Mouse (Mus musculus) brown adipose tissue, adult 24 weeks (tissue): ENCODE measurements around the gene Eno2. TPM values are rescaled to one million over a fixed set of nuclear protein-coding genes. Genes with fewer than 3 reads are reported as not detected.
A peak's percentile ranks its signal among the peaks of the same experiment; 100 is the strongest.
"Not testable (repeated sequence)": the region's sequence is repeated elsewhere in the genome, so short reads cannot be mapped to it uniquely, and the experiment has no call there.

Source experiments
- H3K27ac ChIP-seq: fragments of 200-500 bp; replicated peaks from 2 replicates; pipeline ENCODE4 v1.5.1; 2012; ENCODE audit warnings: low read depth, mild to moderate bottlenecking, low read length
- H3K4me1 ChIP-seq: fragments of 200-500 bp; 2 replicates; pipeline ENCODE4 v1.6.1; 2012; ENCODE audit warnings: low read length, mixed read lengths; ENCODE audit not compliant: control insufficient read depth, insufficient read depth, insufficient read length
- H3K4me3 ChIP-seq: fragments of 200-500 bp; 2 replicates; pipeline ENCODE4 v1.5.1; 2012; ENCODE audit warnings: low read depth, mild to moderate bottlenecking, low read length, moderate library complexity; ENCODE audit not compliant: insufficient read depth
- polyA plus RNA-seq: library from polyadenylated mRNA; stranded (reverse); fragments of >200 nt; gene quantifications from 2 replicates; pipeline ENCODE4 v1.2.4, GENCODE M21; 2012; ENCODE audit not compliant: missing spikeins, insufficient read depth, insufficient read length

Eno2 gene
- polyA plus RNA-seq: 0.63 TPM in 1 of 2 replicates, not detected in the other

DNA sequence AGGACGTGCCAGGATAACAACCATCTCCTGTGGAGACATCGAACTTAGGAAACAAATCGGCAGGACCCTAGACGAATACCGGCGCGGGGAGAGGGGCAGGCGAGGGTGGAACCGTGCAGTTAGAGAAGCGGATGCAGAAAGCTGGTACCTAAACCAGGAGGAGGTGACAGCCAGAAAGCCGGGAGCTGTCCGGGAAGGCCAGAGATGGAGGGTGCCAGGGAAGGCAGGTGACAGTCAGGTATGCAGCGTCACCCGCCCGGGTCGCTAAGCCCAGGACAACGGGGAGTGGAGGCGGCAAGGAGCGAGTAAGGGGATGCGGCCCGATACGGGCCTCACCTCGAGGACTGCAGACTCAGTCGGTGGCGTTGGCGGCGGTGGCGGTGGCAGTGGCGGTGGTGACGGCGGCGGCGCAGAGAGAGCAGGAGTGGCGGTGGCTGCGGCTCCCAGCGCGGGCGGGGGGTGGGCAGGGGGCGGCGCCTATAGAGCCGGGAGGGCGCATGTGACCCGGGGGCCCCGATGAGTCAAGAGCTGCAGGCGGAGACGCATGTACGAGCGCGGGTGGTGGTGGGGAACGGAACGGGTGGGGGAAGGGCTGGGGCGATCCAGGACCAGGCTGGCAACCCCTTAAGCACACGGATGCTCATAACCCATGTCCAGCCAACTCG is at the start of gene Eno2:
Gene Eno2, minus strand, starts transcription at position 573 of the 665 bp plus-strand sequence.
- H3K27ac ChIP-seq: no peak within 1 kb of the TSS
- no peaks in the 10 kb centered on the region for H3K4me1 ChIP-seq
- peak within 1 kb of the TSS; percentile 66 for H3K4me3 ChIP-seq

DNA sequence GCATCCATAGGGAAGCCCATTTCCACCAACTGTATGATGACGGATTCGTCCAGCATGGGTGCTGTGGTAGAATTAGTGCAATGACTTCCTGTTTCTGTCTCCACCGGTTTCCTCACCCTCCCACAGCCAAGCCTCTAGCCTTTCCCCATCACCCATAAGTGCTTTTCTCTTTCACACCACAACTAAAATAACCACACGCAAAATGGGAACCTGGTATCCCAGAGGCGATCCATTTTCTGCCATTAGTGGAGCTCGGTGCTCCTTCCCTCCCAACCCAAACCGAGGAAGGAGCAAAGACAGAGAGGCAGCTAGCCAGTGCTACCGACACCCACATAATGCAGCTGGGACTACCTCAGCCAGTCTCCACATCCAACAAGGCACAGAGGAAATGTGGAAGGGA is 48.5 kb upstream of the Eno2 start:
- H3K27ac ChIP-seq: no peak overlapping the region
- no peak overlapping the region for H3K4me3 ChIP-seq
- peaks cover 4% of the 10 kb centered on the region for H3K4me1 ChIP-seq

DNA sequence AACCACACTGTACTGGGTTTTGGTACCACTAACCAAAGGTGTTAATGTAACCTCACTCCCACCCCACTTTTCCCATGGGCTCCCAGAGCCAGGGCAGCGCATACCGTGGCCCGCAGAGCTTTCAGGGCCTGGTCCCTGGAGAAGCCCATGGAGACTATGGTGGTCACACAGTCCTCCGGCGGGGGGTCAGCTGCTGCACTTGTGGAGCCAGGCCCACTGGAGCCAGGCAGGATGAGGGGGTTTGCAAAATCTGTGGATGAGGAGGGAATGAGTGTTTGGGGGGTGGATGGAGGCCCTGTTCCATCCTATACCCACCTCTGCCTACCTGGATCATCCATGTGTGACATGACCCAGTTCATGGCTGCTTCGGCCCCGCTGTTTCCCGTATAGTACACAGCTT is 48.1 kb upstream of the Eno2 start:
- Histone ChIP-seq H3K27ac (no peak overlapping the region), H3K4me1 (peaks cover 7% of the 10 kb centered on the region), H3K4me3 (no peak overlapping the region)

DNA sequence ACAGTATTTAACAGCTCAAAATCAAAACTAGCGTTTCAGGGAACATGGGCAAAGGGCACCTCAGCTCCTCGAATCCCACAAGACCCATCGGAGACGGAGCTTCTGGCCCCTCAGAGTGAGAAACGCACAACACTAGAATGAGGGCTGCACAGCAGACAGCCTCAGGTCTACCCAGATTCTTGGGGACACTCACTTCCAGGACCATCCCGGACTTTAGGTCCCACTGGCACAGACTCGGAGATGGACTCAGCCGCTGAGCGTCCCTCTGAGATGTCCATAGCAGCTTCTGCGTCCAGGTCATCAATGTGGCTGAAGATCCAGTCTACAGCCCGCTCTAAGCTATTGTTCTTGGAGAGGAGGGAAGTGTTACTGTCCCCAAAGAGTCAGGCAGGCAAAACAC is 47.7 kb upstream of the Eno2 start:
- Histone ChIP-seq H3K4me3 (no peak overlapping the region), H3K4me1 (peaks cover 7% of the 10 kb centered on the region), H3K27ac (no peak overlapping the region)

DNA sequence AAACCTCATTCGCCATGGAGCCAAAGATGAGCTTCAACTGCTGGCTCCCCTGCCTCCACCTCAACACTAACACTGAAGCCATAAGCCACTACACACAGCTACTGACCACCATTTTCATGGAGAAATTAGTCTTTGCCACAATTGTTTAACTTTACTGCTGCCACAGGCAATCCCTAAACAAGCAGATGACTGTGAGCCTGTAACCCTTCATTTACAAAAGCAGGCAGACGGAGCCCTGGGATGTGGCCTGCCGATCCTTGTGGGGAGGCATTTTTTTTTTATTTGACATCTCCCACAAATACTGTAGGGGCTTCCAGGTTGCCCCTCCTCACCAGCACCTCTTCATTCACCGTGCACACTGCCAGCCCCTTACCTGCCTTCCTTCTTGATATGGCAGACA is 47.1 kb upstream of the Eno2 start:
- Histone ChIP-seq H3K4me1 (peaks cover 7% of the 10 kb centered on the region), H3K4me3 (no peak overlapping the region), H3K27ac (no peak overlapping the region)

DNA sequence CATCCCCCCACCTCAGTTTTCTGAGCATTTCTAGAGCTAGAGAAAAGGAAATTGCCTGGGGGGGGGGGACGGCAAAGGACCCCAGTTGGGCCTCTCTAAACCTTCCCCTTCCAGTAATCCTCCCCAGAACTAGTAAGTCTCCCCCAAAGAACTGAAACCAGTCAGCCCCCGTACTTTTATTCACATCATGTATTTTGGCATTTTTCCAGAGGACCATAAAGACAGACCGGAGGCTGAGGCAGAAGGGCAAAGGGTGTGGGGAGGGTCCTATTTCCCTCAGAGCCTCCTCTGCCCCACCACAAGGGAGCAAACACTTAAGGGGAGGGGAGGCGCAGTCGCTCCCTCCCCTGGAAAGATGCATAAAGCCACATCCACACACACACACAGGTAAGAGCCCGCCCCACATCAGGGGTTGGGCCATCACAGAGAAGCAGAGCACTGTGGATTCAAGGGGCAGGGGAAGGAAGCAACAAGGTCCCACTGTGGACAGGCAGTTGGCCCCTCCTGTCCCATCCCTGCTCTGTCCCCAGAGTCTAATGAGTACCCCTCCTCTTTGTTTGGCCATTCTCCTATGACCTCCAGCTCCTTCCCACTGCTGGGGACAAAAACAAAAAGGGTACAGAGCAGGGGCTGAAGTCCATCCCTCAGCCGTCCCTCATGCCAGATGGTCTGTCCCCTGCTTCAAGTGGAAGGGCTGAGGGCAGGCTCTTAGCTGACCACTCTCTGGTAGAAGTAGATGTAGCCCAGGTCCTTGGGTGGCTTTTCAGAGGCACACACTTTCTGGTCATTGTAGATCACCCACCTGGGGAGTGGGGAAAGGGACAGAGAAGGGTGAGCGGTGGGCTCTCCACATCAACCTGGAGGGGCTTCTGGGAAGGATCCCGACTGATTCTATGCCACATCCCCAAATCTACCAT is 45.6 kb upstream of the Eno2 start:
- Histone ChIP-seq H3K27ac (no peak overlapping the region), H3K4me1 (peaks cover 7% of the 10 kb centered on the region), H3K4me3 (no peak overlapping the region)

DNA sequence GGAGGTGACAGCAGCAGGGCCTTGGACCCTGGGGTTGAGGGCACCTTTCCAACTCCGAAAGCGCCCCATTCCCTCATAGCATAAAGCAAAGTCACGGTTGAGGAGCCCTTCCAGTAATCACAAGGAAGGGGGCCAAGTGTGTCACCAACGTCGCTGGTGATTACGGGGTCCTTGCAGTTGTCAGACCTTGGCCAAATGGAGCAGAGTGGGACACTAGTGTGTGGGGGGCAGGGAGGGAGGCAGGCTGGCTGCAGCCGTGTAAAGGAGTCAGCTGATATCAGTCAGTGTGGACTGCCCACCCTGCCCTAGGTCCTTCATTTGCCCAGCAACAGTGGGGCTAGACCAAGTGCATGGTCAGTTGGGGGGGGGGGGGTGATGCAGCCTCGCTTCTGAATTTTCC is 45.0 kb upstream of the Eno2 start:
- no peak overlapping the region for H3K27ac ChIP-seq
- H3K4me1 ChIP-seq: peaks cover 9% of the 10 kb centered on the region
- H3K4me3 ChIP-seq: 0 out of 2 replicates have a peak overlapping the region, but pooled peaks have one; percentile 22

DNA sequence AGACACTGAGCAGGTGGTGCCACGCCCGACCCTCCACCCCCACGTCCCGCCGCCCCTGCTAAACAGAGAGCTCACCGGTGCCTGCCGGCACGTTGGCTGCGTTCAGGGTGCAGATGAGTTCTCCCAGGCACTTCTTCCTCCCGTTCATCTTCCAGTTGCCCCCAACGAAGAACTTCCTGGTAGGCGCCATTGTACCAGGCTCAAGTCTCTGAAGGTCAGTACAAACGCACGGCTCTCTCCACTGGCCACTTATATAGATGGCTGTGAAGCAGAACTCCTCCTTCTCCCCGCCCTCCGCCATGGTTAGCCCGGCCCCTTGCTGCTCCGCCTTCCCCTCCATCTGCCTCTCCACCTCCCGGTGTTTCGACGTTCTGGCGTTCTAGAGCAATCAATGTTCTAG is 44.5 kb upstream of the Eno2 start, which contains the start of gene Tpi1:
Gene Tpi1, minus strand, starts transcription at position 364 of the 400 bp plus-strand sequence.
- Histone ChIP-seq H3K4me3 (peak within 1 kb of the TSS; percentile 79), H3K4me1 (peaks cover 9% of the 10 kb centered on the region), H3K27ac (peak within 1 kb of the TSS; percentile 63)

DNA sequence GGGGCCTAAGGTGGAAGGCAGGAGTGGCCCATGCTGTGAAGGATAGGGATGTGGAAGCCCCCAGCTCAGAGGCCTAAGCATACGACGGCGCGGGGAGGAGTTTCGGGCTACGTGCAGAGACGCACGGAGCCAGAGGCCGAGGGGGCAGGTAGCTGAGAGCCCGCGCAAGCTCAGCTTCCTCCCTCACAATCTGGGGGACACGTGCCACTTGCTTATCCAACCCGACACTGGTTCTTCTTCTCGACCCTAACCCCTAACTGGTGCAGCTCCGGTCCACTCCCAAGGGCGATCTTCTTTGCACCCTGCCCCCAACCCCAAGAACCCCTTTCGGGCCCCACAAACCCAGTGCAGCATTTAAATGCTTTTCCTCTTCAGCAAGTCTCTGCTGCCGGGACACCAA is 44.0 kb upstream of the Eno2 start:
- H3K4me1 ChIP-seq: peaks cover 9% of the 10 kb centered on the region
- H3K27ac ChIP-seq: peak overlapping the region; percentile 63

DNA sequence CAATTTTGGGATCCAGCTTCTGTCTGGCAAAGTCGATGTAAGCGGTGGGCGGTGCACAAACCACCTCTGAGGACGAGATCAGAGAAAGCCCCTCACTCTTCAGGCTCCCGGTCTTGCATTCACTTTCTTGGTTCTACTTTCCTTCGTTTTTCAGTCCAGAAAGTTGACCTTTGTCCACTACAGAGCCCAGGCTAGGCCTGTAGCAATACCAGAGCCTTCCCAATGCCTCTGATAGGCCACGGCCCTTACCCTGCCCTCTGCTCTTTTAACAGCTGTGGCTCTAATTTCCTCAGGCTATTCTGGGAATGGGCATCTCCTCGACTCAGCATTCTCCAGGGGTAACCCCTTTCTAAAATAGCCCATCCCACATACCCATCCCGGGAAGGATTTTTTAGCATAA is 43.4 kb upstream of the Eno2 start:
- peaks cover 12% of the 10 kb centered on the region for H3K4me1 ChIP-seq
- peak overlapping the region; percentile 79 for H3K4me3 ChIP-seq
- peak overlapping the region; percentile 63 for H3K27ac ChIP-seq

More for the DNA sequence above, 44.0 kb upstream of the Eno2 start:
- H3K4me3 ChIP-seq: peak overlapping the region; percentile 79

DNA sequence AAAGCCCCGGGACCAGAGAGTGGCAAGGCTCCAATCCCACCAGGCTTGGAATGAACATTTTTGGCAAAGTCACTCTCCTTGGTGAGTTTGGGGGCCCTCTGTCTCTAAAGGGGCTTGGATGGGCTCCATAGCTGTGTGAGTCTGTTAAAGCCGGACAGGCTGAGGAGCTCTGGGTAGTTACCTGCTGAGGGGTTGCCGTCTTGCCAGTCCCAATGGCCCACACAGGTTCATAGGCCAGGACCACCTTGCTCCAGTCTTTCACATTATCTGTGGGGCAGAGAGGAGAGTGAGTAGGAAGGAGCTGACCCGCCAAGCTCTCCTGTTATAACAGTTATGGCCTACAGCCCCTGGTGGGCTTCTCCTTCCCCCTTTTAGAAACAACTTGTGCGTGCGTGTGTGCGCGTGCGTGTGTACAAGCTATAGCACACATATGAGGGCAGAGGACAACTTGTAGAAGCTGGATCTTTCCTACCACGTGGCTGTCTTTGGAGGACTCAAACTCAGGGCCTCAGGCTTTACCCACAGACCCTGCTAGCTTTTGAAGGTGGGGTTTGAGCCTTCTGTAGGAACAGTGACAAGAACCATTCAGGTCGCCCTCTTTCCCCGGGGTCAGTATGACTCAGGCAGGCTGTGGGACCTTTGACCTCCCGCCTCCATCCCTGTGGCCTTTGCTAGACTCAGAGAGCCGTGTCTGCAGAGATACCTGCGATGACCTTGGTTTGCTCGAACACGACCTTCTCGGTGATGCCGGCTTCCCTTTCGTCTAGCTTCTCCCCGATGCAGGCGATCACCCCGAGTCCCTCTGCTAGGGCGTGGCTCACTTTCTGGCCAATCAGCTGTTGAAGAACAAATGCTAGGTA is 42.5 kb upstream of the Eno2 start:
- peaks cover 12% of the 10 kb centered on the region for H3K4me1 ChIP-seq
- no peak overlapping the region for H3K27ac ChIP-seq
- H3K4me3 ChIP-seq: peak overlapping the region; percentile 79

DNA sequence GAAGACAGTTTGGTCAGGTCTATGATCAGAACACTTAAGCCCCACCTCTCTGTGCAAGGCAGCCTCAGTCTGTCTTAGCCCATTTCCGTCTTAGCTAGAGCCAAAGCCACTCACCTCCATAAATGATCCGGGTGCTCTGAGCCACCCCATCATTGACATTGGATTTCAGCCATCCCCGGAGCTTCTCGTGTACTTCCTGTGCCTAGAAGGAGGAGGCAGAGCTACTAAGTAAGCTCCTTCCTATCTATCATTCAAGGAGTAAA is 41.9 kb upstream of the Eno2 start:
- no peak overlapping the region for H3K27ac ChIP-seq

DNA sequence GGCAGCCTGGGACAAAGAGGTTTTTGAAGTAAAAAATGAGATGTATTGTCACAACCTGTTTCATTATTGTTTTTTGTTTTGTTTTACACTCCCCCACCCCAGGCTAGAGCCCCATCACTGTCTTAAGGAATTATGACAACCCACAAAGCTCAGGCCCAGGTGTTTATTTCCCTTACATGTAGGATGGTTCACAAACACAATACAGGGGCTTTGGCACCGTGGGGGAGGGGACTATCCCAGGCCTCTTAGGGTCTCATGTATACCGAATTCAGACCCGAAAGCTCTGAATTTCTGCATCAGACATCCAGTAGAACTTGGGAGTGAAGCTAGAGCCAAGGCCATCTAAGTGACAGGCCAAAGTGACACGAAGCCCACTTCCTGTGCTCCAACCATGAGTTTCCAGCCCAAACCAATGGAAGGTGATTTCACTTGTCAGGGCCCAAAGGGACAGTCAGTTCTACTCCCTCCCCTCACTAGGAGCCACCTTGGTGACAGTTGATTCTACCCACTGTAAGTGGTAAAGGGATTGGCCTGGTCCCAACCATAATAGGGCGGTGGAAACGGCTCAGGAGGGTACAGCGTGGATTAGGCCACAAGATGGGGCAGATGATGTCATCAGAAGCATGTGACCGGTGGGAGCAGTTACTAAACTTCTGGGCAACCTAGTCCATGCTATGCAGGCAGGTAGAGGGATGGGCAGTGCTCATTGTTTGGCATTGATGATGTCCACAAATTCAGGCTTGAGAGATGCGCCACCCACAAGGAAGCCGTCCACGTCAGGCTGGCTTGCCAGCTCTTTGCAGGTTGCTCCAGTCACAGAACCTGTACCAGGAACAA is 41.3 kb upstream of the Eno2 start:
- H3K4me3 ChIP-seq, H3K27ac ChIP-seq: not testable (repeated sequence)
- peaks cover 16% of the 10 kb centered on the region for H3K4me1 ChIP-seq

More for the DNA sequence above, 41.9 kb upstream of the Eno2 start:
- Histone ChIP-seq H3K4me1 (peaks cover 15% of the 10 kb centered on the region), H3K4me3 (no peak overlapping the region)

DNA sequence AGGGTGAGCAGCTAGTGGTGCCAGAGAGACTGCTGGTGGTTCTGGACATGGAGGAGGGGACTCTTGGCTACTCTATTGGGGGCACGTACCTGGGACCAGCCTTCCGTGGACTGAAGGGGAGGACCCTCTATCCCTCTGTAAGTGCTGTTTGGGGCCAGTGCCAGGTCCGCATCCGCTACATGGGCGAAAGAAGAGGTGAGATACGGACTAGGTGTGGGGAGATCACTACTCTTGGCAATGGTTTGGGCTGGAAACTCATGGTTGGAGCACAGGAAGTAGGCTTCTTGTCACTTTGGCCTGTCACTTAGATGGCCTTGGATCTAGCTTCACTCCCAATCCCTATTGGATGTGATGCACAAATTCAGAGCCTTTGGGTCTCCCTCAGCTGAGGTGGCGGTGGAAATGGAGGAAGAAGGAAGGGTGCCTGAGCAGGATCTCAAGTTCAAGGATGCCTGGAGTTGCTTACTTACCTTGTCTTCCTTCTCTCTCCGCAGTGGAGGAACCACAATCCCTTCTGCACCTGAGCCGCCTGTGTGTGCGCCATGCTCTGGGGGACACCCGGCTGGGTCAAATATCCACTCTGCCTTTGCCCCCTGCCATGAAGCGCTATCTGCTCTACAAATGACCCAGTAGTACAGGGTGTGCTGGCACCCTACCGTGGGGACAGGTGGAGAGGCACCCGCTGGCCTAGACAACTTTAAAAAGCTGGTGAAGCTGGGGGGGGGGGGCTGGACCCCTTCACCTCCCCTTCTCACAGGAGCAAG is 40.5 kb upstream of the Eno2 start:
- H3K4me3 ChIP-seq: peak overlapping the region; percentile 91
- 0 out of 2 replicates have a peak overlapping the region, but pooled peaks have one; percentile 7 for H3K27ac ChIP-seq
- H3K4me1 ChIP-seq: peaks cover 16% of the 10 kb centered on the region
